Mouse (Mus musculus) myocyte (in vitro differentiated cells): Measurements from ENCODE around the gene 0610010K14Rik.

Source experiments
- MAX ChIP-seq: IDR thresholded peaks from one replicate; pipeline ENCODE4 v1.6.1; 2011; ENCODE audit warnings: low read depth, mild to moderate bottlenecking, control low read depth
- MYOD1 ChIP-seq, 3 experiments: IDR thresholded peaks; one replicate each; pipeline ENCODE4 v1.6.1; 2011; ENCODE audit warnings: control low read depth in 2 of 3, low read depth in 2 of 3, mild to moderate bottlenecking in 2 of 3, moderate library complexity in 1 of 3; ENCODE audit not compliant: insufficient read length in 2 of 3, control insufficient read depth in 1 of 3
- POLR2A ChIP-seq: IDR thresholded peaks from one replicate; pipeline ENCODE4 v1.6.1; 2011; ENCODE audit warnings: low read depth, mild to moderate bottlenecking, control low read depth, moderate library complexity; ENCODE audit not compliant: insufficient read length
- POLR2AphosphoS2 ChIP-seq: IDR thresholded peaks from one replicate; pipeline ENCODE4 v1.6.1; 2011; ENCODE audit warnings: low read depth, control low read depth; ENCODE audit not compliant: insufficient read length
- USF1 ChIP-seq: IDR thresholded peaks from one replicate; pipeline ENCODE4 v1.6.1; 2011; ENCODE audit warnings: low read depth, mild to moderate bottlenecking, control low read depth, moderate library complexity

DNA sequence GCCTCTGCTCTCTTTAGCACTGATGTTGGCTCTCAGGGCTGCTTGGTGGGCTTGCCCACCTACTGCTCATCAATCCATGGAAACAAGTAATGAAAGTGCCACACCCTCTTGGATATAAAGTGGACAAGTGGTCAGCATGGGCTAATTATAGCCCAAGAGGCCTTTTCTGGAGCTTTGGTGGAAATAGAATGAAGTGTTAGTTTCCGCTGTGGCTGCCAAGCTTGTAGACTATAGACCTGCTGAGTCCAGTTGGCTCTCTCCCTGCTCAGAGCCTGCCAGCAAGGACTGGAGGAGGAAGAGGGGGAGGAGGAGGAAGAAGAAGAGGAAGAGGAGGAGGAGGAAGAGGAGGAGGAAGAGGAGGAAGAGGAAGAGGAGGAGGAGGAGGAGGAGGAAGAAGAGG is 28.7 kb upstream of the 0610010K14Rik start:
- TF ChIP-seq POLR2A (no peak), MAX (no peak), POLR2AphosphoS2 (no peak), USF1 (no peak), MYOD1 (IDR thresholded peaks at IDR 0.05; ENCODE audit: control insufficient read depth in 1 of 3, insufficient read length in 2 of 3, low read depth in 2 of 3) (no peak)
